Comparison of ENCODE assay signal across 12 mouse cellular contexts in genomic region chr13:43262114-43262739, GRCm38 (mm10). TPM values are rescaled to one million over a fixed set of nuclear protein-coding genes. Genes with fewer than 3 reads are reported as not detected.
DNase-seq lines count a peak whose midpoint lies in the region; ATAC-seq lines count a peak whose summit lies in the region.
"Had no signal": no experiment of that assay in that cellular context is flagged by ENCODE, and none has a peak within 500 bp of the region (broad histone marks: within the 10 kb centered on the region; RNA-seq: fewer than 3 reads in every experiment).

No protein-coding gene starts in this region.

- H3K4me2 ChIP-seq in liver, embryonic 13.5 days, result no peak overlapping the region
- H3K4me2 ChIP-seq in liver, embryonic 11.5 days, result no peak overlapping the region
- H3K4me2 ChIP-seq: hindbrain, embryonic 14.5 days; lung, embryonic 14.5 days; neural tube, embryonic 12.5 days had no signal

- 0 out of 2 replicates have a peak, but pooled peaks cover 5% of the 10 kb centered on the region for H3K9me3 ChIP-seq in liver, embryonic 13.5 days (replicated peaks)
- H3K9me3 ChIP-seq in liver, embryonic 11.5 days (ENCODE audit: control insufficient read depth, low read length), result no peaks in the 10 kb centered on the region
- H3K9me3 ChIP-seq: neural tube, embryonic 12.5 days had no signal

- peak overlapping the region; percentile 7 for H3K27ac ChIP-seq in liver, embryonic 13.5 days
- H3K27ac ChIP-seq in liver, embryonic 11.5 days (ENCODE audit: low read depth, low read length), result no peak overlapping the region
- H3K27ac ChIP-seq: hindbrain, embryonic 14.5 days; neural tube, embryonic 12.5 days had no signal

- no peak for ATAC-seq in liver, embryonic 13.5 days (ENCODE audit: low read depth)
- no peak for ATAC-seq in liver, embryonic 11.5 days (replicated peaks; ENCODE audit: low FRiP score)
- no peak for ATAC-seq in megakaryocyte progenitor cell, adult 5-6 weeks (replicated peaks; ENCODE audit: poor library complexity)
- ATAC-seq: Patski had no signal

- no peak overlapping the region for H3K4me3 ChIP-seq in liver, embryonic 13.5 days (replicated peaks)
- H3K4me3 ChIP-seq in liver, embryonic 11.5 days (ENCODE audit: low read depth, low read length), result no peak overlapping the region
- H3K4me3 ChIP-seq: neural tube, embryonic 12.5 days had no signal

- no peak overlapping the region for H3K9ac ChIP-seq in liver, embryonic 13.5 days
- no peak overlapping the region for H3K9ac ChIP-seq in liver, embryonic 11.5 days (ENCODE audit: low read depth, low read length)
- H3K9ac ChIP-seq: hindbrain, embryonic 14.5 days; lung, embryonic 14.5 days; neural tube, embryonic 12.5 days had no signal

- WGBS in liver, embryonic 13.5 days (ENCODE audit: insufficient replicate concordance), result 78% methylated on average over 11 of the region's 11 CpGs
- 81% methylated on average over 11 of the region's 11 CpGs for WGBS in liver, embryonic 11.5 days

- DNase-seq in liver, embryonic 13.5 days, result no peak
- DNase-seq in liver, embryonic 11.5 days (ENCODE audit: low spot score), result no peak
- peak; percentile 32 to 67 for DNase-seq in frontal cortex, postnatal 10 days (ENCODE audit: low spot score in 2 of 2)
- DNase-seq in layer of hippocampus, adult 9-10 months (ENCODE audit: low spot score), result peak; percentile 63
- DNase-seq in telencephalon, adult 2 months (ENCODE audit: low read depth, low spot score), result peak; percentile 94
- no peak for DNase-seq in kidney, adult 8-10 months
- no peak for DNase-seq in gastrocnemius, adult 8-10 months (ENCODE audit: low spot score in 2 of 2)
- DNase-seq: lung, embryonic 14.5 days had no signal

- peaks cover 47% of the 10 kb centered on the region for H3K4me1 ChIP-seq in liver, embryonic 13.5 days (replicated peaks)
- H3K4me1 ChIP-seq in liver, embryonic 11.5 days (replicated peaks; ENCODE audit: control insufficient read depth, insufficient read depth, low read length), result peaks cover 15% of the 10 kb centered on the region
- H3K4me1 ChIP-seq: neural tube, embryonic 12.5 days had no signal

- H3K36me3 ChIP-seq in liver, embryonic 13.5 days, result no peaks in the 10 kb centered on the region
- H3K36me3 ChIP-seq in liver, embryonic 11.5 days (ENCODE audit: control insufficient read depth, insufficient read depth, low read length), result no peaks in the 10 kb centered on the region
- H3K36me3 ChIP-seq: neural tube, embryonic 12.5 days had no signal

- no peaks in the 10 kb centered on the region for H3K27me3 ChIP-seq in liver, embryonic 13.5 days
- H3K27me3 ChIP-seq in liver, embryonic 11.5 days (replicated peaks; ENCODE audit: control insufficient read depth, insufficient read depth, low read length), result no peaks in the 10 kb centered on the region
- H3K27me3 ChIP-seq: neural tube, embryonic 12.5 days; Patski had no signal

RNA-seq across cellular contexts. Expression of gene Gfod1, which starts 41.7 kb away (rescaled TPM):
- polyA plus RNA-seq in liver, embryonic 13.5 days (2015; fragmentation: Nextera tagmentation; extraction: Ambion mirVana), result 0.15 TPM in 2 replicates
- 0.37 and 0.42 TPM in 2 replicates for polyA plus RNA-seq in liver, embryonic 11.5 days (2014; fragmentation: Nextera tagmentation; extraction: Ambion mirVana)
- 10.9 and 16.6 TPM in 2 replicates for total RNA-seq in megakaryocyte progenitor cell, adult 5-6 weeks (2015)
- 6.1 and 10.3 TPM in 2 replicates for total RNA-seq in megakaryocyte progenitor cell, adult 5-6 weeks (2017)
- total RNA-seq in gastrocnemius, adult 8-10 months (2022), result 1 to 10 TPM; 3.6 to 4.9 (median 4.3) TPM

Comparison
In these comparisons a context has a peak if more than half of its experiments do, and no peak if none do; other contexts are left out.
1. DNase-seq: peak in frontal cortex, postnatal 10 days (2 of 2), layer of hippocampus, adult 9-10 months (single experiment) and telencephalon, adult 2 months (single experiment); none in liver, embryonic 13.5 days (single experiment), liver, embryonic 11.5 days (single experiment), kidney, adult 8-10 months (0 of 2) and gastrocnemius, adult 8-10 months (0 of 2).